26 mouse cellular contexts compared by ENCODE assay signal in genomic region chr5:38350351-38350929, GRCm38 (mm10). TPM values are rescaled to one million over a fixed set of nuclear protein-coding genes. Genes with fewer than 3 reads are reported as not detected.
A peak's percentile ranks its signal among the peaks of the same experiment; 100 is the strongest.
DNase-seq lines count a peak whose midpoint lies in the region; ATAC-seq and TF ChIP-seq lines count a peak whose summit lies in the region.
"Had no signal": no experiment of that assay in that cellular context is flagged by ENCODE, and none has a peak within 500 bp of the region (broad histone marks: within the 10 kb centered on the region; RNA-seq: fewer than 3 reads in every experiment).

No protein-coding gene starts in this region.

- no peak overlapping the region for H3K9ac ChIP-seq in midbrain, postnatal 0 days (replicated peaks; ENCODE audit: low read length, poor library complexity, severe bottlenecking)
- no peak overlapping the region for H3K9ac ChIP-seq in forebrain, embryonic 16.5 days (replicated peaks; ENCODE audit: low read depth, low read length)
- H3K9ac ChIP-seq: forebrain, embryonic 13.5 days; hindbrain, embryonic 15.5 days; kidney, embryonic 15.5 days; limb, embryonic 13.5 days; liver, embryonic 14.5 days; lung, embryonic 15.5 days had no signal

- H3K4me1 ChIP-seq in midbrain, embryonic 10.5 days, result peaks cover 56% of the 10 kb centered on the region
- no peaks in the 10 kb centered on the region; the same call in 1 of the 2 replicates for H3K4me1 ChIP-seq in midbrain, postnatal 0 days (ENCODE audit: insufficient read depth, low read length)
- H3K4me1 ChIP-seq in forebrain, embryonic 16.5 days (replicated peaks; ENCODE audit: control insufficient read depth, insufficient read depth, low read length), result no peaks in the 10 kb centered on the region
- H3K4me1 ChIP-seq: forebrain, embryonic 13.5 days; heart, embryonic 10.5 days; kidney, embryonic 15.5 days; limb, embryonic 13.5 days; lung, embryonic 15.5 days had no signal

- no peaks in the 10 kb centered on the region for H3K9me3 ChIP-seq in midbrain, embryonic 10.5 days (replicated peaks)
- no peaks in the 10 kb centered on the region for H3K9me3 ChIP-seq in midbrain, postnatal 0 days (ENCODE audit: low read length)
- H3K9me3 ChIP-seq in forebrain, embryonic 16.5 days (ENCODE audit: control insufficient read depth, low read length), result no peaks in the 10 kb centered on the region
- H3K9me3 ChIP-seq: forebrain, embryonic 13.5 days; heart, embryonic 10.5 days; hindbrain, embryonic 15.5 days; kidney, embryonic 15.5 days; limb, embryonic 13.5 days; lung, embryonic 15.5 days had no signal

- no peak for TF ChIP-seq CTCF in midbrain, postnatal 0 days (IDR thresholded peaks at IDR 0.05)

- 21% methylated on average over 5 of the region's 5 CpGs for WGBS in midbrain, embryonic 10.5 days
- 29% methylated on average over 5 of the region's 5 CpGs for WGBS in midbrain, postnatal 0 days
- WGBS in forebrain, embryonic 16.5 days, result 22% methylated on average over 5 of the region's 5 CpGs

- no peaks in the 10 kb centered on the region for H3K36me3 ChIP-seq in midbrain, embryonic 10.5 days
- no peaks in the 10 kb centered on the region for H3K36me3 ChIP-seq in midbrain, postnatal 0 days (ENCODE audit: insufficient read depth, low read length)
- H3K36me3 ChIP-seq in forebrain, embryonic 16.5 days (ENCODE audit: control insufficient read depth, insufficient read depth), result no peaks in the 10 kb centered on the region
- H3K36me3 ChIP-seq: heart, embryonic 10.5 days; hindbrain, embryonic 15.5 days; kidney, embryonic 15.5 days; limb, embryonic 13.5 days; lung, embryonic 15.5 days had no signal

- H3K4me3 ChIP-seq in midbrain, embryonic 10.5 days, result no peak overlapping the region
- H3K4me3 ChIP-seq in midbrain, postnatal 0 days (ENCODE audit: low read depth, low read length), result no peak overlapping the region
- H3K4me3 ChIP-seq in forebrain, embryonic 16.5 days (replicated peaks; ENCODE audit: low read length), result no peak overlapping the region
- H3K4me3 ChIP-seq: forebrain, embryonic 13.5 days; heart, embryonic 10.5 days; hindbrain, embryonic 15.5 days; kidney, embryonic 15.5 days; limb, embryonic 13.5 days; lung, embryonic 15.5 days had no signal

- H3K27ac ChIP-seq in midbrain, embryonic 10.5 days (replicated peaks), result peak overlapping the region; percentile 79
- no peak overlapping the region for H3K27ac ChIP-seq in midbrain, postnatal 0 days (ENCODE audit: low read depth, low read length)
- no peak overlapping the region for H3K27ac ChIP-seq in forebrain, embryonic 16.5 days (ENCODE audit: low read length)
- H3K27ac ChIP-seq: forebrain, embryonic 13.5 days; heart, embryonic 10.5 days; hindbrain, embryonic 15.5 days; kidney, embryonic 15.5 days; limb, embryonic 13.5 days; liver, embryonic 14.5 days; lung, embryonic 15.5 days; macrophage had no signal

- DNase-seq in midbrain, embryonic 10.5 days (ENCODE audit: low spot score), result peak; percentile 73
- DNase-seq in midbrain, postnatal 0 days (ENCODE audit: low spot score), result no peak
- peak; percentile 75 for DNase-seq in embryo, embryonic 10 days (ENCODE audit: low spot score)
- peak; percentile 18 for DNase-seq in forelimb bud, embryonic 11.5 days (ENCODE audit: low read depth, low spot score)
- peak; percentile 35 for DNase-seq in retina, embryonic 14.5 days (ENCODE audit: low spot score)
- DNase-seq in thymus, adult 18-20 months, result no peak
- DNase-seq: adrenal gland, postnatal 10 days; B cell, adult 2 months; cerebellum, adult 11 months; kidney, postnatal 4 days; right cerebral cortex, postnatal 4 days had no signal

- H3K27me3 ChIP-seq in midbrain, embryonic 10.5 days (ENCODE audit: low read depth, poor library complexity, severe bottlenecking), result peaks cover 35% of the 10 kb centered on the region
- H3K27me3 ChIP-seq in midbrain, postnatal 0 days (ENCODE audit: insufficient read depth, low read length), result no peaks in the 10 kb centered on the region
- no peaks in the 10 kb centered on the region for H3K27me3 ChIP-seq in forebrain, embryonic 16.5 days (replicated peaks; ENCODE audit: control insufficient read depth, insufficient read depth, low read length)
- H3K27me3 ChIP-seq: forebrain, embryonic 13.5 days; hindbrain, embryonic 15.5 days; kidney, embryonic 15.5 days; limb, embryonic 13.5 days; lung, embryonic 15.5 days had no signal

- no peak for ATAC-seq in midbrain, postnatal 0 days (ENCODE audit: low FRiP score)
- no peak for ATAC-seq in forebrain, embryonic 16.5 days
- ATAC-seq: forebrain, embryonic 13.5 days; intestine, postnatal 0 days had no signal

- H3K4me2 ChIP-seq in midbrain, postnatal 0 days (ENCODE audit: low read depth, low read length, poor library complexity, severe bottlenecking), result no peak overlapping the region
- H3K4me2 ChIP-seq in forebrain, embryonic 16.5 days (ENCODE audit: low read length), result no peak overlapping the region
- H3K4me2 ChIP-seq: forebrain, embryonic 13.5 days; hindbrain, embryonic 15.5 days; kidney, embryonic 15.5 days; limb, embryonic 13.5 days; lung, embryonic 15.5 days had no signal

RNA-seq across cellular contexts. Expression of gene Drd5, which starts 31.3 kb away (rescaled TPM):
- 0.10 TPM in 1 of 2 replicates, not detected in the other for polyA plus RNA-seq in midbrain, embryonic 10.5 days (2016; fragmentation: Nextera tagmentation; extraction: Ambion mirVana)
- total RNA-seq in midbrain, postnatal 0 days (2014; rRNA removed), result 1.7 and 3.1 TPM in 2 replicates
- polyA plus RNA-seq in midbrain, postnatal 0 days (2015; fragmentation: Nextera tagmentation; extraction: Ambion mirVana), result 2.0 and 2.2 TPM in 2 replicates
- polyA plus RNA-seq in forebrain, embryonic 16.5 days (2015; fragmentation: Nextera tagmentation; extraction: Ambion mirVana), result 0.27 and 0.34 TPM in 2 replicates
- total RNA-seq: adrenal gland, postnatal 10 days; gastrocnemius, adult 18-20 months; monocyte, adult 5-6 weeks had no signal
- polyA plus RNA-seq: gonadal fat pad, adult 2 months; heart, embryonic 10.5 days; heart, postnatal 0 days; intestine, postnatal 0 days; kidney, embryonic 15.5 days; liver, embryonic 14.5 days; lung, embryonic 15.5 days; macrophage; stomach, embryonic 16.5 days had no signal

Comparison
In these comparisons a context has a peak if more than half of its experiments do, and no peak if none do; other contexts are left out.
1. DNase-seq: peak in midbrain, embryonic 10.5 days (single experiment), embryo, embryonic 10 days (single experiment), forelimb bud, embryonic 11.5 days (single experiment) and retina, embryonic 14.5 days (single experiment); none in midbrain, postnatal 0 days (single experiment) and thymus, adult 18-20 months (0 of 2).